Mouse (Mus musculus) megakaryocyte, embryonic 14.5 days (primary cell): ENCODE data around the gene Mroh3. TPM values are rescaled to one million over a fixed set of nuclear protein-coding genes. Genes with fewer than 3 reads are reported as not detected.
A peak's percentile ranks its signal among the peaks of the same experiment; 100 is the strongest.

Experiments
- H3K27me3 ChIP-seq: replicated peaks from 2 replicates; pipeline ENCODE3; 2012; ENCODE audit warnings: inconsistent platforms
- H3K36me3 ChIP-seq: replicated peaks from 2 replicates; pipeline ENCODE3; 2012; ENCODE audit warnings: low read length, inconsistent platforms, mixed read lengths
- H3K4me1 ChIP-seq: 2 replicates; pipeline ENCODE4 v1.6.1; 2012; ENCODE audit warnings: inconsistent platforms
- H3K4me3 ChIP-seq: replicated peaks from 2 replicates; pipeline ENCODE3; 2012; ENCODE audit warnings: moderate library complexity, mild to moderate bottlenecking, inconsistent platforms
- H3K9me3 ChIP-seq: 2 replicates; pipeline ENCODE4 v1.6.1; 2012; ENCODE audit warnings: inconsistent platforms
- FLI1 ChIP-seq: IDR thresholded peaks from 2 replicates; pipeline ENCODE4 v1.6.1; 2012; ENCODE audit warnings: low read length, inconsistent platforms, mixed read lengths
- GATA1 ChIP-seq: IDR thresholded peaks from 3 replicates; pipeline ENCODE4 v1.6.1; 2012; ENCODE audit warnings: mixed read lengths, low read length, inconsistent platforms, borderline replicate concordance
- polyA plus RNA-seq: library from polyadenylated mRNA; stranded (reverse); fragments of >175 nt; gene quantifications from 2 replicates; pipeline ENCODE4 v1.2.3, GENCODE M21; 2012; ENCODE audit warnings: low replicate concordance; ENCODE audit not compliant: insufficient read depth

Gene Mroh3
- polyA plus RNA-seq = not detected in 2 replicates

DNA sequence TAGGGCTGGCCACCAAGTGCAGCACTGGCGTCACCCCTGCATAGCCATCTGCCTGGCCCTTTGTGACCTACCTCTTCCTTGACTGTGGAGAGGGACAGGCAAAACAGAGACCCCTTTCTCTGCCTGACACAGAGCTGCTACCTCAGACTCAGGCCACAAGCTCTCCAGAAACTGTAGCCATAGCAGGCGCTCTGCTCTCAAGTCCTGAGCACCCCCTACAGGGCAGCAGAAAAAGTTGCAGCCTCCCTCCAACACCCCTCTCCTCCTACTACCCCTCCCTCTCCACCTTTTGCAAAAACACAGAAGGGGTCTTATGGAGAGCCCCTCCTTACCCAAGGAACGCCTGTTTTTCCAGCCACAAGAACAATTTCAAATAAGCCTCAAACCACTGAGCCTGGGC is at the start of gene Mroh3:
TSS of gene Mroh3 (minus strand) at position 26 of the 400 bp plus-strand sequence.
- Histone ChIP-seq H3K4me3 (no peak within 1 kb of the TSS), H3K9me3 (no peaks in the 10 kb centered on the region), H3K4me1 (no peaks in the 10 kb centered on the region), H3K27me3 (peaks cover 50% of the 10 kb centered on the region), H3K36me3 (no peaks in the 10 kb centered on the region)
- TF ChIP-seq FLI1 = no peak
- TF ChIP-seq GATA1 = no peak

- Histone ChIP-seq H3K4me1 (peaks cover 11% of the 10 kb centered on the region), H3K9me3 (no peaks in the 10 kb centered on the region), H3K36me3 (no peaks in the 10 kb centered on the region), H3K27me3 (peaks cover 86% of the 10 kb centered on the region), H3K4me3 (peak within 1 kb of the TSS; percentile 80)
- TF ChIP-seq GATA1 = no peak
- no peak for TF ChIP-seq FLI1
These were observed 48.1 kb upstream of the Mroh3 start, which contains the start of gene Gpr25 for GRCm38 (mm10) chr1:136260635-136261238. TSS of gene Gpr25 (minus strand) at chr1:136260873.

DNA sequence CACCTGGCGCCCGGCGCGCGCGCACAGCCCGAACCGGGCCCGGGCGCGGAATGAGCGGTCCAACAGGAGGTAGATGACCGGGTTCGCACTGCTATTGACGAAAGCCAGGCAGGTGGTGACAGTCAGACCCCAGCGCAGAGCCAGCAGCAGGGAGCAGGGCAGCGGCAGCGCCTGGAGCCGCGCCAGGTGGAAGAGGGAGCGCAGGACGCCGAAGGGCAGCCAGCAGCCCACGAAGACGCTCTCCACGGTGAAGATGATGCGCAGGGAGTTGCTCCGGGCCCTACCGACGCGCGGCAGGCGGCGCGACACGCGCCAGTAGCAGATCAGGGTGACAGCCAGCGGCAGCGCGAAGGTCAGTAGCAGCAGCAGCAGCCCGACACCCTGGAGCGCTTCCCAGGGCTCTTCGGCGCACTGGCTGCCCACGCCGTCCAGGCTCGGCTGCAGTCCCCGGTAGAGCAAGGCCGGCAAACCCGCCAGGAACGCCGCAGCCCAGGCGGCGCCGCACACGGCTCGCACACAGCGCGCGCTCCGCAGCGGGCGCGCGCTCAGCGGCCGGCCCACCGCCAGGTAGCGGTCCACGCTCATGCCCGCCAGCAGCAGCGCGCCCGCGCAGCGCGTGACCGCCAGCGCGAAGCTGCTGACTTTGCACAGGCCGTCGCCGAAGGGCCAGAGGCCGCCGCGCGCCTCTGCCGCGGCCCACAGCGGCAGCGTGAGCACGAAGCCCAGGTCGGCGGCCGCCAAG is 47.4 kb upstream of the Mroh3 start:
- H3K27me3 ChIP-seq = peaks cover 86% of the 10 kb centered on the region
- H3K4me1 ChIP-seq = peaks cover 16% of the 10 kb centered on the region
- no peaks in the 10 kb centered on the region for H3K36me3 ChIP-seq
- peak overlapping the region; percentile 80 for H3K4me3 ChIP-seq
- TF ChIP-seq FLI1 (no peak), GATA1 (no peak)
- no peaks in the 10 kb centered on the region for H3K9me3 ChIP-seq

DNA sequence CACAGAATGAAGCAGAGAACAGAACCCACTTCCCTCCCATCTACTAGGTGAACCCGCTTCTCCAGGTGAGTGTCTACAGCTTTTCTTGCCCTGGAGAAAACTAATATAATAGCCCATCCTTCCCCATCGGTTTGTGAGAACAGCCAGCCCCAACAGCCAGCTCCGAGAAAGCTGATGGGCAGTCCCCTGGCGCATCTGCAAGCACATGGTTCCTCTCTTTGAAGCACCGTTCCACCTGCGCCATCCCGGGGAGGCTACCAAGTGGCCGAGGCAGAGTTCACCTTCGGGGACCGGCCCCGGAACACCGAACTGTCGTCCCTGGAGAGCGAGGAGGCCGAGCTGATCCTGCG is 46.9 kb upstream of the Mroh3 start:
- TF ChIP-seq GATA1 (no peak), FLI1 (no peak)
- H3K4me3 ChIP-seq = no peak overlapping the region
- peaks cover 91% of the 10 kb centered on the region for H3K27me3 ChIP-seq
- no peaks in the 10 kb centered on the region for H3K36me3 ChIP-seq
- H3K4me1 ChIP-seq = peaks cover 20% of the 10 kb centered on the region
- no peaks in the 10 kb centered on the region for H3K9me3 ChIP-seq

DNA sequence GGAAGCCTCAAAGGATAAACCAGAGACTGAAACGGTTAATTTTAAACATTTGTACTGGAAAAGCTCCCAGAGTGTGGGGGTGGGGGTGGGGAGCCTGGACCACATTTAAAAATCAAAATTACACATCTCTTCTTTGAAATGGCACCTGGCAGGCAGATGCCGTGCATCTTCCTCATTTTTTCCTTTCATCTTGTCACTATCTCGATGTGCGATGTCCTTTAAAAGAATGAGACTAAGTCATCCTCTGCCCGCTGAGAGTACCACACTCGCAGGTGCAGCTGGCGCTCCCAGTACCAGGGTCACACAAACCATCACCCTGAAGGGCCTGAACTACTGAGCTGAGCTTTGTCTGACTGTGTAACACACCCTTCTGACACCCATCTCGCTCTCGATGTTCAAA is 45.9 kb upstream of the Mroh3 start:
- no peak for TF ChIP-seq GATA1
- no peak for TF ChIP-seq FLI1
- H3K36me3 ChIP-seq = no peaks in the 10 kb centered on the region
- H3K4me3 ChIP-seq = no peak overlapping the region
- H3K4me1 ChIP-seq = peaks cover 20% of the 10 kb centered on the region
- no peaks in the 10 kb centered on the region for H3K9me3 ChIP-seq
- H3K27me3 ChIP-seq = peaks cover 87% of the 10 kb centered on the region

- TF ChIP-seq GATA1 (no peak), FLI1 (no peak)
- Histone ChIP-seq H3K4me1 (peaks cover 19% of the 10 kb centered on the region), H3K36me3 (no peaks in the 10 kb centered on the region), H3K4me3 (no peak overlapping the region), H3K27me3 (peaks cover 72% of the 10 kb centered on the region), H3K9me3 (no peaks in the 10 kb centered on the region)
These were observed 43.0 kb upstream of the Mroh3 start for GRCm38 (mm10) chr1:136255657-136256056.

GRCm38 (mm10) chr1:136255174-136255573 is 42.5 kb upstream of the Mroh3 start:
- no peak for TF ChIP-seq FLI1
- TF ChIP-seq GATA1 = no peak
- no peak overlapping the region for H3K4me3 ChIP-seq
- peaks cover 14% of the 10 kb centered on the region for H3K4me1 ChIP-seq
- no peaks in the 10 kb centered on the region for H3K9me3 ChIP-seq
- no peaks in the 10 kb centered on the region for H3K36me3 ChIP-seq
- peaks cover 71% of the 10 kb centered on the region for H3K27me3 ChIP-seq

DNA sequence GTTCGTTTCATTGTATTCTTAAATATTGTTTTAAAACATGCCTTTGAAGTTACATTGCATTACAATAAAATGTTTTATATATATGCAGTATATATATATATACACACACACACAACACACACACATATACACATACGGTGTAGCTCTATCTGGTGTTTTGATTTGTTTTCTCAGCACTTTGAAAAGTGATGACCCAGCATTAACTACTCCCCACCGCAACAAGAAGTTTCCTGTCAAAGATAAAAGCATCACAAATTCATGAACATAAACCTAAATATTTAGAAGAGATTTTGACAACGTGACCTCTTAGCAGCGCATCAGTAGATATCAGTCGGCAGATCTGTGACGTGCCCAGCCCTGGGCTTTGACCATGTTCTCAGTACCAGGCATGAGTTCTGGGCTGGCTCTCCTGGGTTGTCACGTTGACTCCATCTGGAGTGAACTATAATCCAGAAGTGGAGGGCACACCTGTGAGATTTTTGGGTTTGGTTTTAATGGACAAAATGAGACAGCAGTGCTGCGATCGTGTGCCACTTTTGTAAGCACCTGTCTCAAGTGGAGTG is 42.0 kb upstream of the Mroh3 start:
- Histone ChIP-seq H3K4me1 (peaks cover 9% of the 10 kb centered on the region), H3K9me3 (no peaks in the 10 kb centered on the region), H3K27me3 (peaks cover 71% of the 10 kb centered on the region), H3K4me3 (no peak overlapping the region), H3K36me3 (no peaks in the 10 kb centered on the region)
- TF ChIP-seq FLI1 = no peak
- no peak for TF ChIP-seq GATA1

DNA sequence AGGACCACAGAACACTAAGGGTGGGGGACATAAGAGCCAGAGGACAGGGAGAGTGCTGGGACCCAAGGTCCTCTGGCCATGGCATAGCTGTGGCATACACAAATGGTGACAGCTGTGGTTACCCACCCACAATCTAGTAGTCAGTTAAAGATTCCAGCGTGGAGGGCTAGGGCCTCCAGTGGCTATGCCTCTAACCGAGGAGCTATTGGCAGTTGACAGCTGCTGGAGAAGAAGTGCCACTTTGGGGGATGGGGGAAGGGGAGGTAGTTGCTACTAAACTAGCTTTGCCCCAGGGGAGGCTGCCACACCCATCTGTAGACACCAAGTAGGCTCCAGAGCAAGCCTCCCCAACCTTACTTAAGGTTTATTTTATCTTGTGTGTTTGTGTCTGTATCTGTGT is 40.8 kb upstream of the Mroh3 start:
- Histone ChIP-seq H3K27me3 (peaks cover 67% of the 10 kb centered on the region), H3K36me3 (no peaks in the 10 kb centered on the region), H3K4me3 (no peak overlapping the region), H3K4me1 (peaks cover 9% of the 10 kb centered on the region), H3K9me3 (no peaks in the 10 kb centered on the region)
- TF ChIP-seq FLI1 = no peak
- no peak for TF ChIP-seq GATA1

GRCm38 (mm10) chr1:136249662-136250061 is 37.0 kb upstream of the Mroh3 start:
- no peak overlapping the region for H3K4me3 ChIP-seq
- no peaks in the 10 kb centered on the region for H3K9me3 ChIP-seq
- H3K4me1 ChIP-seq = peaks cover under 1% of the 10 kb centered on the region
- H3K36me3 ChIP-seq = no peaks in the 10 kb centered on the region
- TF ChIP-seq FLI1 (no peak), GATA1 (no peak)
- H3K27me3 ChIP-seq = peaks cover 53% of the 10 kb centered on the region

- no peaks in the 10 kb centered on the region for H3K9me3 ChIP-seq
- TF ChIP-seq GATA1 (no peak), FLI1 (no peak)
- peaks cover 51% of the 10 kb centered on the region for H3K27me3 ChIP-seq
- H3K4me1 ChIP-seq = no peaks in the 10 kb centered on the region
- no peak overlapping the region for H3K4me3 ChIP-seq
- no peaks in the 10 kb centered on the region for H3K36me3 ChIP-seq
These were observed 34.8 kb upstream of the Mroh3 start for GRCm38 (mm10) chr1:136247393-136247792.
